Mouse (Mus musculus): Measurements from ENCODE around the gene Efnb2.
A peak's percentile ranks its signal among the peaks of the same experiment; 100 is the strongest.

Efnb2 gene

GRCm38 (mm10) chr8:8661103-8661758, at the start of gene Efnb2:
Gene Efnb2, minus strand, starts transcription at chr8:8661242.
- peak; percentile 97 for DNase-seq (ENCODE audit: low spot score)

GRCm38 (mm10) chr8:8704813-8705212, 43.8 kb upstream of the Efnb2 start:
- no peak for DNase-seq (ENCODE audit: low spot score)

GRCm38 (mm10) chr8:8703668-8704067, 42.6 kb upstream of the Efnb2 start:
- no peak for DNase-seq (ENCODE audit: low spot score)

- no peak for DNase-seq (ENCODE audit: low spot score)
These were observed 39.8 kb upstream of the Efnb2 start for GRCm38 (mm10) chr8:8700821-8701220.

- no peak for DNase-seq (ENCODE audit: low spot score)
These were observed 39.2 kb upstream of the Efnb2 start for GRCm38 (mm10) chr8:8700229-8700628.

GRCm38 (mm10) chr8:8690146-8691092, 29.4 kb upstream of the Efnb2 start, which contains the start of gene Arglu1:
Gene Arglu1, minus strand, starts transcription at chr8:8690521.
- peak; percentile 97 for DNase-seq (ENCODE audit: low spot score)

- DNase-seq (ENCODE audit: low spot score), result peak; percentile 63
These were observed 28.6 kb upstream of the Efnb2 start for GRCm38 (mm10) chr8:8689454-8690145.

GRCm38 (mm10) chr8:8688823-8689453, 27.9 kb upstream of the Efnb2 start:
- DNase-seq (ENCODE audit: low spot score), result peak; percentile 21

GRCm38 (mm10) chr8:8685517-8685916, 24.5 kb upstream of the Efnb2 start:
- no peak for DNase-seq (ENCODE audit: low spot score)

GRCm38 (mm10) chr8:8682697-8683096, 21.7 kb upstream of the Efnb2 start:
- no peak for DNase-seq (ENCODE audit: low spot score)

- no peak for DNase-seq (ENCODE audit: low spot score)
These were observed 17.2 kb upstream of the Efnb2 start for GRCm38 (mm10) chr8:8678236-8678635.

- no peak for DNase-seq (ENCODE audit: low spot score)
These were observed 13.8 kb upstream of the Efnb2 start for GRCm38 (mm10) chr8:8674864-8675263.

GRCm38 (mm10) chr8:8661759-8662138, 707 bp upstream of the Efnb2 start:
- DNase-seq (ENCODE audit: low spot score), result peak; percentile 96

- peak; percentile 45 for DNase-seq (ENCODE audit: low spot score)
These were observed 539 bp downstream of the Efnb2 start for GRCm38 (mm10) chr8:8660307-8661098.

- DNase-seq (ENCODE audit: low spot score), result peak; percentile 56
These were observed 1.3 kb downstream of the Efnb2 start for GRCm38 (mm10) chr8:8659503-8660306.

GRCm38 (mm10) chr8:8658426-8659224, 2.4 kb downstream of the Efnb2 start:
- DNase-seq (ENCODE audit: low spot score), result peak; percentile 94

GRCm38 (mm10) chr8:8657692-8658355, 3.2 kb downstream of the Efnb2 start:
- DNase-seq (ENCODE audit: low spot score), result peak; percentile 39

- peak; percentile 38 for DNase-seq (ENCODE audit: low spot score)
These were observed 4.2 kb downstream of the Efnb2 start for GRCm38 (mm10) chr8:8656578-8657441.
